Mouse (Mus musculus): ENCODE measurements around the gene Lin52.

Gene Lin52

GRCm38 (mm10) chr12:84478937-84479336 lies 27.7 kb downstream of the Lin52 start:
- no peak for DNase-seq

GRCm38 (mm10) chr12:84481251-84481650 lies 30.0 kb downstream of the Lin52 start:
- DNase-seq = no peak

GRCm38 (mm10) chr12:84482778-84483585 lies 31.8 kb downstream of the Lin52 start:
- no peak for DNase-seq

GRCm38 (mm10) chr12:84487324-84488056 lies 36.3 kb downstream of the Lin52 start:
- no peak for DNase-seq

GRCm38 (mm10) chr12:84496795-84497194 lies 45.6 kb downstream of the Lin52 start:
- DNase-seq = no peak

- no peak for DNase-seq
These were observed 49.5 kb downstream of the Lin52 start for GRCm38 (mm10) chr12:84500528-84501263.

GRCm38 (mm10) chr12:84501278-84501677 lies 50.1 kb downstream of the Lin52 start:
- DNase-seq = no peak

GRCm38 (mm10) chr12:84506856-84507255 lies 55.6 kb downstream of the Lin52 start:
- DNase-seq = no peak

GRCm38 (mm10) chr12:84512016-84512415 lies 60.8 kb downstream of the Lin52 start:
- no peak for DNase-seq

- no peak for DNase-seq
These were observed 64.3 kb downstream of the Lin52 start for GRCm38 (mm10) chr12:84515486-84515885.

GRCm38 (mm10) chr12:84516642-84517041 lies 65.4 kb downstream of the Lin52 start:
- DNase-seq = no peak

- no peak for DNase-seq
These were observed 66.8 kb downstream of the Lin52 start for GRCm38 (mm10) chr12:84518018-84518417.

- no peak for DNase-seq
These were observed 72.5 kb downstream of the Lin52 start for GRCm38 (mm10) chr12:84523728-84524127.

GRCm38 (mm10) chr12:84524147-84525050 lies 73.2 kb downstream of the Lin52 start:
- DNase-seq = no peak

- no peak for DNase-seq
These were observed 74.2 kb downstream of the Lin52 start for GRCm38 (mm10) chr12:84525422-84525821.

- DNase-seq = no peak
These were observed 79.2 kb downstream of the Lin52 start for GRCm38 (mm10) chr12:84530426-84530825.

GRCm38 (mm10) chr12:84531906-84532829 lies 80.9 kb downstream of the Lin52 start:
- DNase-seq = no peak

- DNase-seq = no peak
These were observed 81.6 kb downstream of the Lin52 start for GRCm38 (mm10) chr12:84532830-84533199.

- DNase-seq = no peak
These were observed 82.7 kb downstream of the Lin52 start for GRCm38 (mm10) chr12:84533706-84534486.

- DNase-seq = peak in 1 of 2 experiments; percentile 23
These were observed 88.3 kb downstream of the Lin52 start for GRCm38 (mm10) chr12:84539537-84539936.
